ENCODE assay signal across 27 mouse cellular contexts in the genomic region with DNA sequence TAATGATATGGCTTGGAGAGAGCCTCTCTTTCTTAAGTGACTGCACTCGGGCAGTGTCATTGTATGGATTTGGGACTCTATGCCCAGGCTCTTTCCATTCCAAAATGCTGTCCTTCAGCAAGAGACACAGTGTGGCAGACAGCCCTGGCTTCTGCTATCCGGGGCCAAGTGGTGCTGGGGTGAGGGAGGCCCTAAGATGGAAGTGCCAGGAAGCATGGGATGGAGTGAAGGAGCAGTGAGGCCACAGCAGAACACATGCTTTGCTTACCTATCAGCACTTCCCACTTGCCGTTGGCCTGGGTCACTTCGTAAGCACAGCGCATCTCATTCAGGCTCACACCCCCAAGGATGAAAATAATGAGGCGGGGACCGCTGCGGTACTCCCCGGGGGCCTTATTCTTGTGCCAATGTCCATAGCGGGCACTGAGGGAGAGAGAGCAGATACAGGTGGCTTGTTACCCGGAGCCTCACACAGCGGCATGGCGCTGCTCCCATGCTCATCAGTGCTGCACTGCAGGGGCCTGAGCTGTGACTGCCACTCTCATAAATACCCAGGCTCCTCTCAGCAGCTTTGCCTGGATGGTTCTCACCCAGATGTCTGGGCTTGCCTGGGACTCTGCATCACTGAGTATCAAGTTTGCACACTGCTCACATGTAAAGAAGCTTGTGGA. TPM values are rescaled to one million over a fixed set of nuclear protein-coding genes. Genes with fewer than 3 reads are reported as not detected.
DNase-seq lines count a peak whose midpoint lies in the region; ATAC-seq and TF ChIP-seq lines count a peak whose summit lies in the region.
"Had no signal": no experiment of that assay in that cellular context is flagged by ENCODE, and none has a peak within 500 bp of the region (broad histone marks: within the 10 kb centered on the region; RNA-seq: fewer than 3 reads in every experiment).

No protein-coding gene starts in this region.

- WGBS in cerebellum, adult 2 months, result 16% methylated on average over 13 of the region's 13 CpGs
- 76% methylated on average over 13 of the region's 13 CpGs for WGBS in hindbrain, embryonic 16.5 days

- H3K4me3 ChIP-seq in cerebellum, adult 2 months (replicated peaks; ENCODE audit: insufficient read depth, low read depth, low read length), result no peak overlapping the region
- peak overlapping the region; percentile 57 for H3K4me3 ChIP-seq in E14TG2a.4 (replicated peaks; ENCODE audit: low read length)
- H3K4me3 ChIP-seq in hindbrain, embryonic 16.5 days (ENCODE audit: low read length), result no peak overlapping the region
- H3K4me3 ChIP-seq: embryonic facial prominence, embryonic 10.5 days; embryonic facial prominence, embryonic 13.5 days; erythroblast, embryonic 14.5 days; gastrocnemius, adult 2 months; hindbrain, embryonic 12.5 days; hindbrain, embryonic 15.5 days; intestine, embryonic 15.5 days had no signal

- H3K9me3 ChIP-seq in E14TG2a.4 (ENCODE audit: low read length), result no peaks in the 10 kb centered on the region
- H3K9me3 ChIP-seq in hindbrain, embryonic 16.5 days (ENCODE audit: control insufficient read depth, low read length), result no peaks in the 10 kb centered on the region
- H3K9me3 ChIP-seq: embryonic facial prominence, embryonic 10.5 days; embryonic facial prominence, embryonic 13.5 days; hindbrain, embryonic 12.5 days; hindbrain, embryonic 15.5 days; intestine, embryonic 15.5 days had no signal

- no peak overlapping the region for H3K4me2 ChIP-seq in hindbrain, embryonic 16.5 days (ENCODE audit: low read length)
- H3K4me2 ChIP-seq: embryonic facial prominence, embryonic 13.5 days; heart, embryonic 11.5 days; hindbrain, embryonic 12.5 days; hindbrain, embryonic 15.5 days; intestine, embryonic 15.5 days had no signal

- no peak overlapping the region for H3K9ac ChIP-seq in hindbrain, embryonic 16.5 days (ENCODE audit: low read depth, low read length)
- H3K9ac ChIP-seq: forebrain, postnatal 0 days; hindbrain, embryonic 12.5 days; hindbrain, embryonic 15.5 days; intestine, embryonic 15.5 days had no signal

- H3K36me3 ChIP-seq in E14TG2a.4 (ENCODE audit: insufficient read depth, low read length), result peaks cover 53% of the 10 kb centered on the region
- H3K36me3 ChIP-seq in hindbrain, embryonic 16.5 days (ENCODE audit: control insufficient read depth, insufficient read depth, low read length), result peaks cover 52% of the 10 kb centered on the region

- peak; percentile 62 to 63 for DNase-seq in cerebellum, adult 2 months
- no peak for DNase-seq in cerebellum, adult 11 months
- peak; percentile 41 to 43 for DNase-seq in cerebellum, postnatal 36 days
- DNase-seq in adipocyte (ENCODE audit: low spot score), result peak; percentile 45
- DNase-seq in thymus, postnatal 25 days, result no peak
- DNase-seq: adrenal gland, postnatal 10 days; adrenal gland, postnatal 36 days; embryo, embryonic 11 days; forebrain, postnatal 0 days; gastrocnemius, adult 2 months; gastrocnemius, postnatal 14 days; heart, adult 11 months; kidney, adult 11 months; kidney, adult 8-10 months had no signal

- no peak for TF ChIP-seq POLR2A in cerebellum, adult 2 months (IDR thresholded peaks at IDR 0.05; ENCODE audit: borderline replicate concordance, insufficient read depth, low read length)

- no peaks in the 10 kb centered on the region for H3K27me3 ChIP-seq in cerebellum, adult 2 months (ENCODE audit: control insufficient read depth, insufficient read depth, low read length)
- no peaks in the 10 kb centered on the region for H3K27me3 ChIP-seq in E14TG2a.4 (ENCODE audit: insufficient read depth, low read length)
- no peaks in the 10 kb centered on the region for H3K27me3 ChIP-seq in hindbrain, embryonic 16.5 days (replicated peaks; ENCODE audit: control insufficient read depth, insufficient read depth, low read length)
- H3K27me3 ChIP-seq: embryonic facial prominence, embryonic 13.5 days; hindbrain, embryonic 12.5 days; hindbrain, embryonic 15.5 days; intestine, embryonic 15.5 days had no signal

- peaks cover 23% of the 10 kb centered on the region for H3K4me1 ChIP-seq in cerebellum, adult 2 months (ENCODE audit: control insufficient read depth, insufficient read depth, low read length)
- H3K4me1 ChIP-seq in E14TG2a.4 (replicated peaks; ENCODE audit: low read depth, low read length), result peaks cover 22% of the 10 kb centered on the region; the same call in 1 of the 2 replicates
- no peaks in the 10 kb centered on the region for H3K4me1 ChIP-seq in hindbrain, embryonic 16.5 days (ENCODE audit: control insufficient read depth, insufficient read depth, low read depth, low read length)
- H3K4me1 ChIP-seq: embryonic facial prominence, embryonic 13.5 days; hindbrain, embryonic 15.5 days; intestine, embryonic 15.5 days had no signal

- no peak for ATAC-seq in cerebellum, adult (ENCODE audit: insufficient number of reproducible peaks, low FRiP score, low TSS enrichment)
- no peak for ATAC-seq in hindbrain, embryonic 16.5 days
- ATAC-seq: activated CD4-positive, CD25-positive, alpha-beta regulatory T cell, adult 4 months; CD4-positive, CD25-positive, alpha-beta regulatory T cell, adult 4 months; forebrain, embryonic 14.5 days; forebrain, postnatal 0 days; intestine, embryonic 15.5 days had no signal

- H3K27ac ChIP-seq in cerebellum, adult 2 months (ENCODE audit: insufficient read depth, low read length), result peak overlapping the region; percentile 44
- no peak overlapping the region for H3K27ac ChIP-seq in hindbrain, embryonic 16.5 days (ENCODE audit: low read depth, low read length)
- H3K27ac ChIP-seq: embryonic facial prominence, embryonic 10.5 days; embryonic facial prominence, embryonic 13.5 days; gastrocnemius, adult 2 months; hindbrain, embryonic 12.5 days; hindbrain, embryonic 15.5 days; intestine, embryonic 15.5 days had no signal

- TF ChIP-seq CTCF in cerebellum, adult 2 months (IDR thresholded peaks at IDR 0.05; ENCODE audit: borderline replicate concordance, insufficient read depth, low read depth, low read length), result no peak
- no peak for TF ChIP-seq CTCF in E14TG2a.4 (conservative IDR thresholded peaks at IDR 0.05; ENCODE audit: low read length)

RNA-seq across cellular contexts. Expression of a gene that starts 11.7 kb away (rescaled TPM):
- polyA plus RNA-seq in cerebellum, adult 2 months (2012; rRNA removed), result 0.70 and 1.7 TPM in 2 replicates
- 0.75 and 1.1 TPM in 2 replicates for polyA plus RNA-seq in hindbrain, embryonic 16.5 days (2015; fragmentation: Nextera tagmentation; extraction: Ambion mirVana)
- polyA plus RNA-seq: activated CD4-positive, CD25-positive, alpha-beta regulatory T cell, adult 4 months; erythroblast, embryonic 14.5 days had no signal

RNA-seq across cellular contexts. Expression of a gene that starts 20.3 kb away (rescaled TPM):
- polyA plus RNA-seq in cerebellum, adult 2 months (2012; rRNA removed), result 7.4 and 8.5 TPM in 2 replicates
- polyA plus RNA-seq in hindbrain, embryonic 16.5 days (2015; fragmentation: Nextera tagmentation; extraction: Ambion mirVana), result 6.5 and 6.8 TPM in 2 replicates
- polyA plus RNA-seq: erythroblast, embryonic 14.5 days had no signal

RNA-seq across cellular contexts. Expression of a gene that starts 20.4 kb away (rescaled TPM):
- 2.0 and 2.6 TPM in 2 replicates for polyA plus RNA-seq in cerebellum, adult 2 months (2012; rRNA removed)
- 0.53 and 0.60 TPM in 2 replicates for polyA plus RNA-seq in hindbrain, embryonic 16.5 days (2015; fragmentation: Nextera tagmentation; extraction: Ambion mirVana)
- polyA plus RNA-seq: erythroblast, embryonic 14.5 days had no signal

RNA-seq across cellular contexts. Expression of a gene that starts 38.8 kb away (rescaled TPM):
- 41.6 and 43.8 TPM in 2 replicates for polyA plus RNA-seq in cerebellum, adult 2 months (2012; rRNA removed)
- polyA plus RNA-seq in hindbrain, embryonic 16.5 days (2015; fragmentation: Nextera tagmentation; extraction: Ambion mirVana), result 50.8 and 56.9 TPM in 2 replicates

RNA-seq across cellular contexts. Expression of a gene that starts 51.2 kb away (rescaled TPM):
- polyA plus RNA-seq in cerebellum, adult 2 months (2012; rRNA removed), result 889 and 932 TPM in 2 replicates
- polyA plus RNA-seq in hindbrain, embryonic 16.5 days (2015; fragmentation: Nextera tagmentation; extraction: Ambion mirVana), result 357 and 362 TPM in 2 replicates

Comparison
In these comparisons a context has a peak if more than half of its experiments do, and no peak if none do; other contexts are left out.
1. DNase-seq: peak in cerebellum, adult 2 months (2 of 2), cerebellum, postnatal 36 days (2 of 2) and adipocyte (single experiment); none in cerebellum, adult 11 months (single experiment) and thymus, postnatal 25 days (single experiment).